Mouse (Mus musculus) intestine, embryonic 14.5 days (tissue): ENCODE data around the gene Rassf3. TPM values are rescaled to one million over a fixed set of nuclear protein-coding genes. Genes with fewer than 3 reads are reported as not detected.

ENCODE experiments used
- ATAC-seq: fragments of 200-750 bp; cut with Nextera tagmentation; replicated peaks from 2 replicates; pipeline ENCODE4 v1.8.0; 2017; ENCODE audit warnings: low read depth, moderate number of reproducible peaks, moderate TSS enrichment, moderate library complexity; ENCODE audit not compliant: low FRiP score, low TSS enrichment
- DNase-seq: peaks from one replicate; pipeline ENCODE4 v3.0.0-alpha.2; 2018; ENCODE audit warnings: low spot score
- H3K27ac ChIP-seq: fragments of 300-500 bp; sonication (generic); 2 replicates; pipeline ENCODE4 v1.5.1; 2014; ENCODE audit warnings: low read depth, mild to moderate bottlenecking, control low read depth
- H3K27me3 ChIP-seq: fragments of 300-500 bp; sonication (generic); replicated peaks from 2 replicates; pipeline ENCODE4 v1.6.1; 2014; ENCODE audit warnings: low read length, control low read depth; ENCODE audit not compliant: control insufficient read depth, insufficient read depth
- H3K36me3 ChIP-seq: fragments of 300-500 bp; sonication (generic); 2 replicates; pipeline ENCODE4 v1.6.1; 2014; ENCODE audit warnings: low read length, control low read depth; ENCODE audit not compliant: control insufficient read depth, insufficient read depth
- H3K4me1 ChIP-seq: fragments of 300-500 bp; sonication (generic); replicated peaks from 2 replicates; pipeline ENCODE4 v1.6.1; 2014; ENCODE audit warnings: low read length, control low read depth, mixed read lengths; ENCODE audit not compliant: control insufficient read depth, insufficient read depth
- H3K4me2 ChIP-seq: fragments of 300-500 bp; sonication (generic); 2 replicates; pipeline ENCODE4 v1.6.1; 2014; ENCODE audit warnings: low read length
- H3K4me3 ChIP-seq: fragments of 300-500 bp; sonication (generic); 2 replicates; pipeline ENCODE4 v1.5.1; 2014; ENCODE audit warnings: low read depth, low read length, control low read depth, mixed read lengths
- H3K9ac ChIP-seq: fragments of 300-500 bp; sonication (generic); 2 replicates; pipeline ENCODE4 v1.6.1; 2014; ENCODE audit warnings: mild to moderate bottlenecking, low read length
- H3K9me3 ChIP-seq: fragments of 300-500 bp; sonication (generic); 2 replicates; pipeline ENCODE4 v1.6.1; 2016; ENCODE audit warnings: low read length, control low read depth; ENCODE audit not compliant: control insufficient read depth
- WGBS: fragments of 180-500 bp; shearing (Covaris S2); extraction: QIAGEN DNeasy Blood & Tissue Kit; methylation state at CpG from one replicate; pipeline ENCODE4 v1.1.7; 2014; 5-methylcytosine and 5-hydroxymethylcytosine counted together
- polyA plus RNA-seq: library from polyadenylated mRNA; unstranded; fragments of >200 nt; fragmentation: Nextera tagmentation; extraction: Ambion mirVana; gene quantifications from 2 replicates; pipeline ENCODE4 v1.2.1, GENCODE M21; 2014

The Rassf3 gene
- polyA plus RNA-seq, 1 experiment from 2014 or later = 24.6 TPM

DNA sequence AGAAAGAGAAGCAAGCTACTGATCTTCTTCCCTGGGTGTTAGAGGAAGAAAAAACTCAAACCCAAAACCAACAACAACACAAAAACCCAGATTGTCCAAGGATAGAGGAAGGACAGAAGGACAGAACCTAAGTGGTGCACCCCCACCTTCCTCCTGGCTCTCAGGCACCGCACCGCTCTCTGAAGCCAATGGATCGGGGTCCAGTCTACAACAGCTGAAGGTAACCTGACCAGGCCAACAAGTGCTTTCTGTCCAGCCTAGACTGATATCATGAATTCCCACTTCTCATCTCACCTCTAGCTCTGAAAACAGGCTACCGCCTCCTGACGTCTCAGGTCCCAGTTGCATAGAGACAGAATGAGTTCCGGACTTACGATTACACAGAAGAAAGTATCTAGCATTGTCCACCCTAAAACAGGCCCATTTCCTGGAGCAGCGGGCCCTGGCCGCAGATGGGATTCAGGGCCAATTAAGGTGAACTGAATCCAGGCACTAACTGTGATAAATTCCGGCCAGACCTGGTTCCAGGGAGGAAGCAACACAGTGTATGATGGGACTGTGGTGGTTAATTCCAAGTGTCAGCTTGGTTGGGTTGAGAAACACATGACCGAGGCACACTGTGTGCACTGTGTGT is 54.4 kb downstream of the Rassf3 start:
- WGBS = 92% methylated on average over 11 of the region's 11 CpGs

DNA sequence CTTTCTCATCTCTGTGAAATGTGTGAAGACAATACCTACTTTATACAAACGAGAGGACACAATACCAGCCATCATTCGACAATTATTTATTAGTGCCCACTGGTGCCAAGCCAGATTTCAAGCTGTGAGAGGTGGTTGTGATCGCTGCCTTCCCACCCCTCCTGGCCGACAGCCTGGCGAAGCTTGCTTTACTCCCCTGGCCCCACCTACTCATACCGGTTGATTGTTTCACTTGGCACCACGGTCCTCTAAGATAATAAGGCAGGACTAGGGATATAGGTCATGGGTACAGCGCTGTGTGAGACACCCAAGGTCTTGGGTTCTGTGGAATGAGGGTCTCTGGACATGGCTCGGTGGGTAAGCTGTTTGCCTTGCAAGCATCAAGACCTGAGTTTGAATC is 55.1 kb downstream of the Rassf3 start:
- Histone ChIP-seq H3K27ac (no peak overlapping the region), H3K36me3 (peaks cover under 1% of the 10 kb centered on the region; the same call in 1 of the 2 replicates), H3K4me1 (peaks cover 17% of the 10 kb centered on the region), H3K9me3 (no peaks in the 10 kb centered on the region), H3K4me3 (no peak overlapping the region), H3K4me2 (no peak overlapping the region), H3K9ac (no peak overlapping the region), H3K27me3 (no peaks in the 10 kb centered on the region)
- ATAC-seq = no peak
- no peak for DNase-seq
- 76% methylated on average over 9 of the region's 9 CpGs for WGBS

More for the DNA sequence above, 54.4 kb downstream of the Rassf3 start:
- no peak overlapping the region for H3K27ac ChIP-seq
- H3K9me3 ChIP-seq = no peaks in the 10 kb centered on the region
- H3K27me3 ChIP-seq = no peaks in the 10 kb centered on the region
- no peaks in the 10 kb centered on the region for H3K36me3 ChIP-seq
- no peak for DNase-seq
- H3K4me1 ChIP-seq = peaks cover 20% of the 10 kb centered on the region
- ATAC-seq = no peak
- no peak overlapping the region for H3K4me3 ChIP-seq
- H3K4me2 ChIP-seq = no peak overlapping the region
- no peak overlapping the region for H3K9ac ChIP-seq

DNA sequence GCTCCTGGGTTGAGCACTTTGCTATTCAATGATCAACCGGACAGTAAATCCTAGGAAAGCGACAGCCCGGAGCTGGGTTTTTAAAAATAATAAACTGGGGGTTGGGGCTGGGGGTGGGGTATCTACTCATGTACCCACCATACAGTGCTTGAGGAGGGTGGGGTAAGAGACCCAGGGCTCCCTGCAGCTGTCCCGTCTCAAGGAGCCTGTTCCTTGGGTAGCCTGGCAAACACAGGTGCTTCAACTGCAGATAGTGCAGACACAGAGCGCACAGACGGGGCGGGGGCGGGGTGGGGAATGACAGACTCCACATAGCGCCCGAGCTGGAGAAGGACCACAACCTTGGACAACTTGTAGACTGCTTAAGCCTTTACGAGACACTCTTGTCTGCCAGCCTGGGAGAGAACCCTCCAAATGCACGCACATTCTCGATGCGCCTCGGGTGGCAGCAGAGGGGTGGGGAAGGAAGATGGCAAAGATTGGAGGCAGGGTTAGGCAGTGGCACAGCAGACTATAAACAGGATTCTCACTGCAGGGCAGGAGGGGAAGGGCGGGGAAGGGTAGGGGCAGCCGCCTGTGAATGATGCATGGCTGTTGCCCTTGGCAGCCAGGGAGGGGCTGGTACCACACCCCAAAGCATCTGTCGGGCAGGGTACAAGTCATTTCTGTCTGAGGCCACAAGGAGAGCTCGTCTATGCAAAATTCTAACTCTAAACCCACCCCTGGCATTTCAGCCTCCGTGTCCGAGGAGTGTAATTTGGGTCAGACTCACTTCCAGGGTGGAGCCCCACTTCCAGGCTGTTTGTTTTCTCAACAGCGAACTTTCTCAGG is 56.3 kb downstream of the Rassf3 start:
- Histone ChIP-seq H3K27ac (no peak overlapping the region), H3K4me1 (peaks cover 17% of the 10 kb centered on the region), H3K36me3 (peaks cover 12% of the 10 kb centered on the region), H3K9ac (no peak overlapping the region), H3K4me2 (no peak overlapping the region), H3K27me3 (no peaks in the 10 kb centered on the region), H3K4me3 (no peak overlapping the region), H3K9me3 (no peaks in the 10 kb centered on the region)
- DNase-seq = peak; percentile 67
- peak; percentile 54; the same call in 1 of the 2 replicates for ATAC-seq
- 31% methylated on average over 22 of the region's 22 CpGs for whole genome bisulfite sequencing

DNA sequence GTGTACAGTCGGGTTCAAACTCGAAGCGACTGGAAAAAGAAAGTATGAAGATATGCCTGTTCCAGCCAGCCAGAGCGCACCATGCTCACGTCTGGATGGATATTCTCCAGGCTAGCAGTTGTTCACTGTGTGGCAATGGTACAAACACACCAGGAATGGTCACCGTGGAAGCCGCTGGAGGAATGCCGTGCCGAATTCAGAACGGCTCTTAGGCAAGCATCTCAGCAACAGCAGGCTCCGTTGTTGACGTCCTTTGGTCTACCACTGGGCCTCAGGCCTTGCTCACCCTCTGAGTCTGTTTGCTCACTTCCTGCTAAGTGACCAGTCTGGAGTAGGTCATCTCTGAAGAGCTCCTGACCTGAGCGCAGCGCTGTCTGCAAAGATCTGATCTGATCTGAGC is 57.3 kb downstream of the Rassf3 start:
- H3K27ac ChIP-seq = no peak overlapping the region
- DNase-seq = no peak

DNA sequence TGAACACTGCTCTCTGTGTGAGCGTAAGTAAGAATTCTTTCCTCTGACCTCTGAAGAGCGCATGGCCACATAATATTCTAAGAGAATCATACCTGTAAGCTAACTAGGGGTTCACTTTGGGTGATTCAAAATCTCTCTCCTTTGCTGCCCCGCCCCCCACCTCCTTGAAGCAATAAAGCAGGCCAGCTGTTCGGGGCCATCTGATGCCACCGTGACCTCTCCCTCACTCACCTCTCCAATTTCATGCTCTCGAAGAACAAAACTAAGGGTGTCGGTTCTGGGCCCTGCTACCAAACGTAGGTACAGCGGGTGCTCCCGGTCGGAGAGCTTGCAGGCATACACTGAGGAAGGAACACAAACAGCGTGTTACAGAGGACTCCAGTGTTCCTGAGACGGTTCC is 62.0 kb downstream of the Rassf3 start:
- H3K4me3 ChIP-seq = no peak overlapping the region
- no peak overlapping the region for H3K4me2 ChIP-seq
- no peaks in the 10 kb centered on the region for H3K9me3 ChIP-seq
- peaks cover 6% of the 10 kb centered on the region; the same call in 1 of the 2 replicates for H3K4me1 ChIP-seq
- no peak overlapping the region for H3K9ac ChIP-seq
- WGBS = 79% methylated on average over 13 of the region's 13 CpGs
- H3K27me3 ChIP-seq = no peaks in the 10 kb centered on the region
- no peak overlapping the region for H3K27ac ChIP-seq
- DNase-seq = no peak
- H3K36me3 ChIP-seq = peaks cover 42% of the 10 kb centered on the region
- ATAC-seq = no peak

More for the DNA sequence above, 57.3 kb downstream of the Rassf3 start:
- Histone ChIP-seq H3K4me2 (no peak overlapping the region), H3K9ac (no peak overlapping the region), H3K4me1 (peaks cover 17% of the 10 kb centered on the region), H3K9me3 (no peaks in the 10 kb centered on the region), H3K36me3 (peaks cover 23% of the 10 kb centered on the region), H3K27me3 (no peaks in the 10 kb centered on the region), H3K4me3 (no peak overlapping the region)
- 77% methylated on average over 14 of the region's 14 CpGs for WGBS
- ATAC-seq = no peak

DNA sequence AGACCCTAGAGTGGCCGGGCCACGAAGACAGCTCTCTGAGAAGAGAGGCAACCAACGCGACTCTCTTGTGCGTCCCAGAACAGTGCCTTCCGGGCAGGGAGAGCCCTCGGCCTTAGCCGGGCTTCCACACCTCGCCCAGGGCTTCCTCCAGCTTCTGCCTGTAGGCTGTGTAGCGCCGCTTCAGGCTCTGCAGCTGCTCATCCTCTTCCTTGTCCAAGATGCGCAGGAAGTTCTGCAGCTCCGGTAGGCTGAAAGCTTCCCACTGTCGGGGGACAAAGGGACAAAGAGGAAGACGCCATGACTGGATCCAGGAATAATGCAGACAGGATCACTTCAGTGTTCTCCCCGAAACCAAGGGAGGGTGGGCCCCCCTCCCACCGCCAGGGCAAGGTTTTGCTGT is 63.3 kb downstream of the Rassf3 start:
- ATAC-seq (no peak), DNase-seq (no peak)
- H3K27ac ChIP-seq = no peak overlapping the region
- no peaks in the 10 kb centered on the region for H3K27me3 ChIP-seq
- peaks cover 42% of the 10 kb centered on the region for H3K36me3 ChIP-seq
- no peak overlapping the region for H3K4me3 ChIP-seq
- H3K9me3 ChIP-seq = no peaks in the 10 kb centered on the region
- 0 out of 2 replicates have a peak, but pooled peaks cover 2% of the 10 kb centered on the region for H3K4me1 ChIP-seq
- 83% methylated on average over 17 of the region's 17 CpGs for WGBS
- H3K9ac ChIP-seq = no peak overlapping the region
- no peak overlapping the region for H3K4me2 ChIP-seq

DNA sequence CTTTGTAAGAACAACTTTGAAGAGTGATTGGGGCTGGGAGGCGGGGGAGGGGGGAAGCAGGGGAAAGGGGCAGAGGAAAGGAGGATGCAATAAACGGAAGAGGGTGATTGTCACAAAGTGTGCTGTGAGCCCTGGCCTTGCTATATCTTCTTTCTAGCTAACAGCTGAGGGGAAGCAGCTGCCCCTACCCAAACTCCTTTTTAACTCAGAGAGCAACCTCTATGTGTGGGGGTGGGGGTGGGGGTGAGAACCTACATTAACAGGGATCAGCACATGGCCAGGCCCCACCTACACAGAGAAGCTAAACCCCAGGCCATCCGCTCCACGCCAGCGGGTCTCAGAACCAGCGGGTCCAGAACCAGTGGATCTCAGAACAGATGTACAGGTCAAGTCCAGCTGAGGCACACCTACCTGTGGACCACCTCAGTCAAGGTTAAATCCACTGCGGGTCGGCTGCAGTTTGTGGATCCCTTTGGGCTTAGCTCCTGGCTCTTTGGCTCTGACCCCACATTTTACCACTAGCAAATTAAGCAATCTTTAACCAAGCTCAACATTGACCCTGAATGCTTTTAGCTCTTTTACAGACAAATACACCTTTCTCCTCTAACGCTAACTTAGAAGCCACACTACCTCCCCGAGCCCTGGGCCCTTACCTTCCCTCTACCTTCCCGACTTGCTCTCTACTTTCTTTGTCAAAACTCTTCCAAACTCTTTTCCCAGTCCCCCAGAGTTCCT is 64.3 kb downstream of the Rassf3 start:
- 77% methylated on average over 11 of the region's 11 CpGs for WGBS
- H3K4me1 ChIP-seq = 0 out of 2 replicates have a peak, but pooled peaks cover 2% of the 10 kb centered on the region
- no peak overlapping the region for H3K9ac ChIP-seq
- H3K27ac ChIP-seq = no peak overlapping the region
- H3K4me2 ChIP-seq = no peak overlapping the region
- peaks cover 42% of the 10 kb centered on the region for H3K36me3 ChIP-seq
- DNase-seq (no peak), ATAC-seq (no peak)
- H3K4me3 ChIP-seq = no peak overlapping the region
- no peaks in the 10 kb centered on the region for H3K27me3 ChIP-seq
- no peaks in the 10 kb centered on the region for H3K9me3 ChIP-seq

DNA sequence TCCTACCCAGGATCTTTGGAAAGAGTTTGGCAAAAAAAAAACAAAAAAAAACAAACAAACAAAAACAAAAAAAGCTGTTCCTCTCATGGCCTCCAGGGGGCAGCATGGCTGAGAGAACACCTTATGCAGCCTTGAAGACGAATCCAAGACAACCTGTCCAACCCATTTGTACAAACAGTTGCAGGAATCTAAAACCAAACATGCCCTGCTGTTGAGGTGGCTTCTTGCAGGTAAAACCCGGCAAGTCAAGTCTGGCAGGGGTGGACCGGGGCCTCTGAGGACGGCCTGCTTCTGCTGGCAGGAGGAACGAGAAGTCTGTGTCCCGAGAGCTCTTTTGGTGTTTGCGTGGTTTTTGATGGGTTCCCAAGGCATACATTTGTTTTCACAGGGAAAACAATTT is 66.4 kb downstream of the Rassf3 start:
- no peaks in the 10 kb centered on the region for H3K27me3 ChIP-seq
- H3K4me1 ChIP-seq = 0 out of 2 replicates have a peak, but pooled peaks cover 2% of the 10 kb centered on the region
- WGBS = 61% methylated on average over 7 of the region's 7 CpGs
- no peak overlapping the region for H3K4me2 ChIP-seq
- no peak overlapping the region for H3K4me3 ChIP-seq
- H3K36me3 ChIP-seq = peaks cover 28% of the 10 kb centered on the region
- H3K27ac ChIP-seq = no peak overlapping the region
- ATAC-seq (no peak), DNase-seq (peak; percentile 72)
- H3K9me3 ChIP-seq = no peaks in the 10 kb centered on the region
- no peak overlapping the region for H3K9ac ChIP-seq
